Mouse (Mus musculus) ES-E14 (cell line): Measurements from ENCODE around the gene Dtnbp1.

Experiments
- CHD2 ChIP-seq: IDR thresholded peaks from 2 replicates; pipeline ENCODE4 v1.6.1; 2014; ENCODE audit warnings: mild to moderate bottlenecking, low read depth, low read length, inconsistent platforms
- HCFC1 ChIP-seq: IDR thresholded peaks from 2 replicates; pipeline ENCODE4 v1.6.1; 2012; ENCODE audit warnings: low read length, inconsistent platforms, borderline replicate concordance; ENCODE audit not compliant: insufficient read depth
- ZNF384 ChIP-seq: IDR thresholded peaks from 2 replicates; pipeline ENCODE4 v1.6.1; 2012; ENCODE audit warnings: low read depth, low read length, inconsistent platforms

- TF ChIP-seq HCFC1 (no peak), CHD2 (no peak), ZNF384 (no peak)
Measured at GRCm38 (mm10) chr13:45043466-45043865, 41.5 kb upstream of the Dtnbp1 start.
